Mouse (Mus musculus) limb, embryonic 15.5 days (tissue): ENCODE data around the gene BC067074. TPM values are rescaled to one million over a fixed set of nuclear protein-coding genes. Genes with fewer than 3 reads are reported as not detected.

Experiments
- ATAC-seq: fragments of 200-750 bp; cut with Nextera tagmentation; 2 replicates; pipeline ENCODE4 v1.8.0; 2017; ENCODE audit warnings: low read depth, moderate TSS enrichment; ENCODE audit not compliant: insufficient number of reproducible peaks, low FRiP score, low TSS enrichment
- H3K27ac ChIP-seq: fragments of 300-500 bp; sonication (generic); 2 replicates; pipeline ENCODE4 v1.5.1; 2015; ENCODE audit warnings: moderate library complexity, mild to moderate bottlenecking, inconsistent platforms
- H3K27me3 ChIP-seq: fragments of 300-500 bp; sonication (generic); 2 replicates; pipeline ENCODE4 v1.6.1; 2015; ENCODE audit warnings: inconsistent platforms
- H3K36me3 ChIP-seq: fragments of 300-500 bp; sonication (generic); 2 replicates; pipeline ENCODE4 v1.6.1; 2015; ENCODE audit warnings: inconsistent platforms
- H3K4me1 ChIP-seq: fragments of 300-500 bp; sonication (generic); 2 replicates; pipeline ENCODE4 v1.6.1; 2015; ENCODE audit warnings: inconsistent platforms
- H3K4me2 ChIP-seq: fragments of 300-500 bp; sonication (generic); 2 replicates; pipeline ENCODE4 v1.6.1; 2015; ENCODE audit warnings: mild to moderate bottlenecking, inconsistent platforms
- H3K4me3 ChIP-seq: fragments of 300-500 bp; sonication (generic); 2 replicates; pipeline ENCODE4 v1.5.1; 2015; ENCODE audit warnings: mild to moderate bottlenecking, inconsistent platforms
- H3K9ac ChIP-seq: fragments of 300-500 bp; sonication (generic); 2 replicates; pipeline ENCODE4 v1.6.1; 2015; ENCODE audit warnings: inconsistent platforms
- H3K9me3 ChIP-seq: fragments of 300-500 bp; sonication (generic); 2 replicates; pipeline ENCODE4 v1.6.1; 2016; ENCODE audit warnings: inconsistent platforms
- WGBS: fragments of 180-500 bp; shearing (Covaris S2); methylation state at CpG from one replicate; pipeline ENCODE4 v1.1.7; 2015; 5-methylcytosine and 5-hydroxymethylcytosine counted together
- polyA plus RNA-seq: library from polyadenylated mRNA; unstranded; fragments of >200 nt; fragmentation: Nextera tagmentation; extraction: Ambion mirVana; gene quantifications from 2 replicates; pipeline ENCODE4 v1.2.1, GENCODE M21; 2015

The BC067074 gene
- polyA plus RNA-seq, 1 experiment from 2014 or later: 7.7 TPM

GRCm38 (mm10) chr13:113332256-113332655 is 39.3 kb downstream of the BC067074 start:
- no peaks in the 10 kb centered on the region for H3K27me3 ChIP-seq
- no peak overlapping the region for H3K4me2 ChIP-seq
- ATAC-seq: no peak
- H3K36me3 ChIP-seq: no peaks in the 10 kb centered on the region
- H3K9ac ChIP-seq: no peak overlapping the region
- no peaks in the 10 kb centered on the region for H3K9me3 ChIP-seq
- H3K4me3 ChIP-seq: no peak overlapping the region
- H3K27ac ChIP-seq: no peak overlapping the region
- peaks cover 8% of the 10 kb centered on the region for H3K4me1 ChIP-seq
- WGBS: 23% methylated on average over 7 of the region's 7 CpGs

- no peak for ATAC-seq
- no peak overlapping the region for H3K4me2 ChIP-seq
- 79% methylated on average over 6 of the region's 6 CpGs for WGBS
- H3K27ac ChIP-seq: no peak overlapping the region
- no peaks in the 10 kb centered on the region for H3K27me3 ChIP-seq
- peaks cover 10% of the 10 kb centered on the region for H3K4me1 ChIP-seq
- H3K9ac ChIP-seq: no peak overlapping the region
- H3K4me3 ChIP-seq: no peak overlapping the region
- H3K9me3 ChIP-seq: no peaks in the 10 kb centered on the region
- H3K36me3 ChIP-seq: no peaks in the 10 kb centered on the region
These were observed 40.4 kb downstream of the BC067074 start for GRCm38 (mm10) chr13:113333374-113333773.

- H3K36me3 ChIP-seq: no peaks in the 10 kb centered on the region
- WGBS: 69% methylated on average over 5 of the region's 5 CpGs
- H3K9ac ChIP-seq: no peak overlapping the region
- H3K27ac ChIP-seq: no peak overlapping the region
- no peak overlapping the region for H3K4me2 ChIP-seq
- H3K27me3 ChIP-seq: no peaks in the 10 kb centered on the region
- H3K4me3 ChIP-seq: no peak overlapping the region
- peaks cover 10% of the 10 kb centered on the region for H3K4me1 ChIP-seq
- no peaks in the 10 kb centered on the region for H3K9me3 ChIP-seq
- no peak for ATAC-seq
These were observed 41.0 kb downstream of the BC067074 start for GRCm38 (mm10) chr13:113333931-113334330.

DNA sequence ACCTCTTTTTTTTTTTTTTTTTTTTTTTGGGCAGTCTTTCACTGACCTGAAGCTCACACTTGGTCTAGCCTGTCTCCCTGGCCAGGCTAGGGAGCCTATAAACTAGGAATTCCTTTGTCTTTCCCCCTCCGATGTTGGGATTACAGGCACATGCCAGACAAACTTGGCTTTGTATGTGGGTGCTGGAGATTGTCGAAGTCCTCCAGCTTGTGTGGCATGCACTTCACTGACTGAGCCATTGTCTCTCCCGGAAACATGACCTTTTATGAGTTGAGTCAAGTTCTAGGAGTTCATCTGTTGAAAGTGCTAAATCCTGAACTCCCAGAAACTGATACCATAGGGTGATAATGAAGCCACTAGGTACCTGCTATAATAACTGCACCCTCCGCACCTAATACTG is 41.8 kb downstream of the BC067074 start:
- Histone ChIP-seq H3K36me3 (no peaks in the 10 kb centered on the region), H3K27ac (no peak overlapping the region), H3K27me3 (no peaks in the 10 kb centered on the region), H3K4me1 (peaks cover 10% of the 10 kb centered on the region), H3K9ac (no peak overlapping the region), H3K4me3 (no peak overlapping the region), H3K4me2 (no peak overlapping the region), H3K9me3 (no peaks in the 10 kb centered on the region)
- WGBS: 45% methylated on average over 4 of the region's 4 CpGs
- no peak for ATAC-seq

- peaks cover 7% of the 10 kb centered on the region for H3K4me1 ChIP-seq
- no peak for ATAC-seq
- 54% methylated on average over 6 of the region's 6 CpGs for WGBS
- no peaks in the 10 kb centered on the region for H3K27me3 ChIP-seq
- no peak overlapping the region for H3K4me3 ChIP-seq
- no peaks in the 10 kb centered on the region for H3K36me3 ChIP-seq
- H3K9ac ChIP-seq: no peak overlapping the region
- H3K9me3 ChIP-seq: no peaks in the 10 kb centered on the region
- no peak overlapping the region for H3K27ac ChIP-seq
- H3K4me2 ChIP-seq: no peak overlapping the region
These were observed 44.4 kb downstream of the BC067074 start for GRCm38 (mm10) chr13:113337223-113337858.

DNA sequence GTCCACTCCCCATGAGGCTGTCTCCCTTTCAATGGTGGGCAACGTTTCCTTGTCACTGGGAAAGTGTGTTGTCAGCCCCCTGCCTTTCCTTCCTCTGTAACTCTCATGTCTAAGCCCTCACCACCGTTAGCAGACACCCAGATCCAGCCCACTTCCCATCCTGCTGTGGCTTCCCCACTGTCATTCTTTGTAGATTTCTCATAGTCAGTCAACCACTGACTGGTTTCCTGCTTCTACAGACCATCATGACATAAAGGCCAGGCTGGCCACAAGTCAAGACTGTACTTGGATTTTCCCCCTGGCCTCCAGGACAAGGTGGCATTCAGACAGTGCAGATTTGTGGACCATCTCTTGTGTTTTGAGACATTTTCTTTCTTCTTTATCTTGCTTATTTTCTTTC is 47.7 kb downstream of the BC067074 start:
- H3K27ac ChIP-seq: no peak overlapping the region
- 56% methylated on average over 2 of the region's 2 CpGs for WGBS
- no peaks in the 10 kb centered on the region for H3K36me3 ChIP-seq
- H3K9me3 ChIP-seq: no peaks in the 10 kb centered on the region
- no peak overlapping the region for H3K9ac ChIP-seq
- ATAC-seq: no peak
- H3K27me3 ChIP-seq: no peaks in the 10 kb centered on the region
- no peak overlapping the region for H3K4me3 ChIP-seq
- no peak overlapping the region for H3K4me2 ChIP-seq
- peaks cover 5% of the 10 kb centered on the region; the same call in 1 of the 2 replicates for H3K4me1 ChIP-seq

- H3K27ac ChIP-seq: no peak overlapping the region
- no peaks in the 10 kb centered on the region for H3K27me3 ChIP-seq
- no peaks in the 10 kb centered on the region for H3K9me3 ChIP-seq
- H3K4me3 ChIP-seq: no peak overlapping the region
- no peak overlapping the region for H3K4me2 ChIP-seq
- H3K36me3 ChIP-seq: no peaks in the 10 kb centered on the region
- H3K9ac ChIP-seq: no peak overlapping the region
- peaks cover 5% of the 10 kb centered on the region; the same call in 1 of the 2 replicates for H3K4me1 ChIP-seq
- ATAC-seq: no peak
These were observed 48.2 kb downstream of the BC067074 start for GRCm38 (mm10) chr13:113341161-113341560.

- H3K27me3 ChIP-seq: no peaks in the 10 kb centered on the region
- no peak overlapping the region for H3K27ac ChIP-seq
- ATAC-seq: no peak
- H3K9me3 ChIP-seq: no peaks in the 10 kb centered on the region
- no peak overlapping the region for H3K9ac ChIP-seq
- WGBS: 75% methylated on average over 10 of the region's 10 CpGs
- H3K4me1 ChIP-seq: 0 out of 2 replicates have a peak, but pooled peaks cover 3% of the 10 kb centered on the region
- no peak overlapping the region for H3K4me2 ChIP-seq
- H3K36me3 ChIP-seq: no peaks in the 10 kb centered on the region
- no peak overlapping the region for H3K4me3 ChIP-seq
These were observed 49.5 kb downstream of the BC067074 start for GRCm38 (mm10) chr13:113342355-113342919.

DNA sequence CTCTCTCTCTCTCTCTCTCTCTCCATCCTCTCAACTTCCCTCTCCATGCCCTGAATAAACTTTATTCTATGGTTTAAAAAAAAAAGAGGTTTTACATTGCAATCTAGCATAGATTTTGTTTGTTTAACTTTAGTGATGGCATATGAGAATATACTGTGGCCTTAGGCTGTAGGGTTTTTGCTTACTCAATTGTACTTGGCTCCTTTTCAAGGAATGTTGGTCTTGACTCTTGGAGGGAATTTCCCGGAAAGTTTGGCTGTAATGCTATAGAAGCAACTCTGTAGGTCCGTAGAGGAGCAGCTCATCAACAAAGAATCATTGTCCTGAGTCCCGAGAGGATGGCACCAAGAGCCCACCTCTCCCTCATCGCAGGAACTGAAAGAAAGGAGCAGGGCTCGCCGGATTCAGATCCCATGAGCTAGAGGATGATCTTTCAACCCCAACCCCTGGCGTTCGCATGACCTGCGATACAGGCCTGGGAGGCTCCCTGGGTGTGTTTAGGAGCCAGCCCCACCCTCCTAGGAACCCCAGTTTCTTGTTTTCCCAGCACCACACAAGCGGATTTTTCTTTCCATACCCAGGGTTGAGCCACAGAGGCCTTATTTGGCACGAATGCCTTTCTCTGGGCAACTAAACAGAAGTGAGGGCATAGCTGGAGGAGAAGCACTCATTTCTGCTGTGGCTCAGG is 57.9 kb downstream of the BC067074 start:
- no peak for ATAC-seq
- H3K27me3 ChIP-seq: no peaks in the 10 kb centered on the region

GRCm38 (mm10) chr13:113353546-113353945 is 60.6 kb downstream of the BC067074 start:
- WGBS: 80% methylated on average over 3 of the region's 3 CpGs
- Histone ChIP-seq H3K36me3 (0 out of 2 replicates have a peak, but pooled peaks cover 3% of the 10 kb centered on the region), H3K4me3 (no peak overlapping the region), H3K9ac (no peak overlapping the region), H3K9me3 (no peaks in the 10 kb centered on the region), H3K4me1 (peaks cover 13% of the 10 kb centered on the region), H3K27me3 (no peaks in the 10 kb centered on the region), H3K27ac (no peak overlapping the region; the same call in 1 of the 2 replicates), H3K4me2 (no peak overlapping the region)
- no peak for ATAC-seq

More for the DNA sequence above, 57.9 kb downstream of the BC067074 start:
- no peak overlapping the region for H3K4me3 ChIP-seq
- peak overlapping the region; percentile 48; the same call in 1 of the 2 replicates for H3K27ac ChIP-seq
- H3K36me3 ChIP-seq: 0 out of 2 replicates have a peak, but pooled peaks cover 3% of the 10 kb centered on the region
- H3K4me2 ChIP-seq: peak overlapping the region; percentile 17; the same call in 1 of the 2 replicates
- no peaks in the 10 kb centered on the region for H3K9me3 ChIP-seq
- no peak overlapping the region for H3K9ac ChIP-seq
- peaks cover 20% of the 10 kb centered on the region for H3K4me1 ChIP-seq
- 50% methylated on average over 11 of the region's 11 CpGs for WGBS

- ATAC-seq: 0 out of 2 replicates have a peak, but pooled peaks have one; percentile 24
- Histone ChIP-seq H3K9ac (no peak overlapping the region), H3K4me1 (peaks cover 8% of the 10 kb centered on the region), H3K4me3 (no peak overlapping the region), H3K27ac (no peak overlapping the region; the same call in 1 of the 2 replicates), H3K9me3 (no peaks in the 10 kb centered on the region), H3K27me3 (no peaks in the 10 kb centered on the region), H3K36me3 (0 out of 2 replicates have a peak, but pooled peaks cover 3% of the 10 kb centered on the region), H3K4me2 (no peak overlapping the region)
- 65% methylated on average over 4 of the region's 4 CpGs for WGBS
These were observed 61.0 kb downstream of the BC067074 start for GRCm38 (mm10) chr13:113353955-113354354.

GRCm38 (mm10) chr13:113355022-113355421 is 62.1 kb downstream of the BC067074 start:
- Histone ChIP-seq H3K4me1 (peaks cover 7% of the 10 kb centered on the region), H3K4me2 (no peak overlapping the region), H3K9ac (no peak overlapping the region), H3K27ac (no peak overlapping the region), H3K27me3 (no peaks in the 10 kb centered on the region), H3K36me3 (0 out of 2 replicates have a peak, but pooled peaks cover 3% of the 10 kb centered on the region), H3K9me3 (no peaks in the 10 kb centered on the region), H3K4me3 (no peak overlapping the region)
- WGBS: 63% methylated on average over 4 of the region's 4 CpGs
- ATAC-seq: no peak
